Mouse (Mus musculus): ENCODE results near the gene Cenph.

- no peak for TF ChIP-seq POLR2A (IDR thresholded peaks at IDR 0.05; ENCODE audit: low read depth, low read length)
- no peak for TF ChIP-seq CTCF (conservative IDR thresholded peaks at IDR 0.05; ENCODE audit: insufficient read depth, insufficient read length, low read depth, low read length)
These were observed 339 bp upstream of the Cenph start for GRCm38 (mm10) chr13:100776056-100776419.
